Mouse (Mus musculus) heart, embryonic 15.5 days (tissue): ENCODE data around the gene Klk1b22. TPM values are rescaled to one million over a fixed set of nuclear protein-coding genes. Genes with fewer than 3 reads are reported as not detected.
"Not testable (repeated sequence)": the region's sequence is repeated elsewhere in the genome, so short reads cannot be mapped to it uniquely, and the experiment has no call there.

Experiments
- ATAC-seq: fragments of 200-750 bp; cut with Nextera tagmentation; replicated peaks from 2 replicates; pipeline ENCODE4 v1.8.0; 2017; ENCODE audit warnings: low read depth, moderate TSS enrichment; ENCODE audit not compliant: insufficient number of reproducible peaks, insufficient read depth, low FRiP score
- H3K27ac ChIP-seq: fragments of 300-500 bp; sonication (generic); 2 replicates; pipeline ENCODE4 v1.5.1; 2015; ENCODE audit warnings: mild to moderate bottlenecking, inconsistent platforms
- H3K27me3 ChIP-seq: fragments of 300-500 bp; sonication (generic); 2 replicates; pipeline ENCODE4 v1.6.1; 2015; ENCODE audit warnings: inconsistent platforms
- H3K36me3 ChIP-seq: fragments of 300-500 bp; sonication (generic); 2 replicates; pipeline ENCODE4 v1.6.1; 2015; ENCODE audit warnings: mild to moderate bottlenecking, inconsistent platforms
- H3K4me1 ChIP-seq: fragments of 300-500 bp; sonication (generic); replicated peaks from 2 replicates; pipeline ENCODE4 v1.6.1; 2015; ENCODE audit warnings: inconsistent platforms
- H3K4me2 ChIP-seq: fragments of 300-500 bp; sonication (generic); 2 replicates; pipeline ENCODE4 v1.6.1; 2015; ENCODE audit warnings: inconsistent platforms, mild to moderate bottlenecking, moderate library complexity
- H3K4me3 ChIP-seq: fragments of 300-500 bp; sonication (generic); 2 replicates; pipeline ENCODE4 v1.5.1; 2015; ENCODE audit warnings: mild to moderate bottlenecking, inconsistent platforms
- H3K9ac ChIP-seq: fragments of 300-500 bp; sonication (generic); 2 replicates; pipeline ENCODE4 v1.6.1; 2015; ENCODE audit warnings: mild to moderate bottlenecking, inconsistent platforms
- H3K9me3 ChIP-seq: fragments of 300-500 bp; sonication (generic); replicated peaks from 2 replicates; pipeline ENCODE4 v1.6.1; 2016; ENCODE audit warnings: inconsistent platforms
- WGBS: fragments of 180-500 bp; shearing (Covaris S2); methylation state at CpG from one replicate; pipeline ENCODE4 v1.1.7; 2015; ENCODE audit warnings: mixed read lengths; 5-methylcytosine and 5-hydroxymethylcytosine counted together
- polyA plus RNA-seq: library from polyadenylated mRNA; unstranded; fragments of >200 nt; fragmentation: Nextera tagmentation; extraction: Ambion mirVana; gene quantifications from 2 replicates; pipeline ENCODE4 v1.2.1, GENCODE M21; 2015

Klk1b22 gene
- polyA plus RNA-seq: not detected in 2 replicates

DNA sequence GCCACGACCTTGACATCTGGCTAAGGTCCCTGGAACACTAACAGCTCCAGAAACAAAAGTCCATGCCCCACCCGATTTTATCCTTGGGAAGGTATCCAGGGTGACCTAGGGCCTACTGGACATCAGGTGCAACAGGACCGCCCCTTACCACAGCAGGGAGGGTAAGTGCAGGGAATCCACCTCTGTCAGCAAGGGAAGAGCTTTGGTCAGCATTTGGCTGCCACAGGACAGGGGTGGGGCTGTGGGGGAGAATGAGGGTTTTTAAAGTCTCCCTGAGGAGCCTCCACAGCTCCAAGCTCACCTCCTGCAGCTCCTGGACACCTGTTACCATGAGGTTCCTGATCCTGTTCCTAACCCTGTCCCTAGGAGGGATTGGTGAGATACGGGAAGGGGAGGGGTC lies at the start of gene Klk1b22:
Klk1b22 (plus strand) TSS at position 301 of the 400 bp plus-strand sequence.
- H3K4me1 ChIP-seq: no peaks in the 10 kb centered on the region
- no peaks in the 10 kb centered on the region for H3K9me3 ChIP-seq
- WGBS: 59% methylated on average over 4 of the region's 4 CpGs
- no peak within 1 kb of the TSS for H3K4me3 ChIP-seq
- no peaks in the 10 kb centered on the region for H3K36me3 ChIP-seq
- no peak for ATAC-seq
- H3K27ac ChIP-seq: no peak within 1 kb of the TSS
- H3K4me2 ChIP-seq: no peak within 1 kb of the TSS
- no peaks in the 10 kb centered on the region for H3K27me3 ChIP-seq
- no peak within 1 kb of the TSS for H3K9ac ChIP-seq

- H3K27me3 ChIP-seq: no peaks in the 10 kb centered on the region
- H3K4me2 ChIP-seq: no peak overlapping the region
- no peaks in the 10 kb centered on the region for H3K4me1 ChIP-seq
- H3K27ac ChIP-seq: no peak overlapping the region
- WGBS: 73% methylated on average over 2 of the region's 2 CpGs
- no peak overlapping the region for H3K4me3 ChIP-seq
- no peaks in the 10 kb centered on the region for H3K9me3 ChIP-seq
- no peak overlapping the region for H3K9ac ChIP-seq
- ATAC-seq: no peak
- H3K36me3 ChIP-seq: no peaks in the 10 kb centered on the region
Observed at GRCm38 (mm10) chr7:44072117-44072516, 40.4 kb upstream of the Klk1b22 start.

DNA sequence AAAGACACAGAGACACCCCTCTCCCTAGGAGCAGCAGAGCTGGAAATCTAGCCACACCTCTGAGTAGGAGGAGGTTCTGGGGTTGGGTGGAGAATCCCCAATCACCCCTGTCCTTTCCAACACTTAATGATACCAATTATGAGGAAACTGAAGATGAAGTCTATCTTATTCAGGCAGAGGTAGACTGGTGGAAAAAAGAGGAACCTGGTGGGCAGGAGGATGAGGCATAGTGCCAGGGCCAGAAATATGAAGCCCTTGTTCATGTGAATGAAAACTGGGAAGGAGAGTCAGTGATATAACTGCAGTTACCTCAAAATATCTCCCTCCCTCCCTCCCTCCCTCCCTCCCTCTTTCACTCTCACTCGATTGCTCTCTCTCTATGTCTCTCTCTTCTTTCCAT lies 34.8 kb upstream of the Klk1b22 start:
- no peak overlapping the region for H3K9ac ChIP-seq
- H3K9me3 ChIP-seq: no peaks in the 10 kb centered on the region
- H3K4me2 ChIP-seq: no peak overlapping the region
- H3K36me3 ChIP-seq: no peaks in the 10 kb centered on the region
- H3K4me1 ChIP-seq: no peaks in the 10 kb centered on the region
- WGBS: 20% methylated on average over 1 of the region's 1 CpGs
- no peak overlapping the region for H3K27ac ChIP-seq
- ATAC-seq: no peak
- H3K27me3 ChIP-seq: no peaks in the 10 kb centered on the region
- no peak overlapping the region for H3K4me3 ChIP-seq

- Histone ChIP-seq H3K36me3 (no peaks in the 10 kb centered on the region), H3K27ac (no peak overlapping the region), H3K27me3 (no peaks in the 10 kb centered on the region), H3K9me3 (no peaks in the 10 kb centered on the region), H3K9ac (no peak overlapping the region), H3K4me3 (no peak overlapping the region), H3K4me2 (no peak overlapping the region), H3K4me1 (no peaks in the 10 kb centered on the region)
- ATAC-seq: no peak
- WGBS: 71% methylated on average over 1 of the region's 1 CpGs
Observed at GRCm38 (mm10) chr7:44096111-44096510, 16.4 kb upstream of the Klk1b22 start.

DNA sequence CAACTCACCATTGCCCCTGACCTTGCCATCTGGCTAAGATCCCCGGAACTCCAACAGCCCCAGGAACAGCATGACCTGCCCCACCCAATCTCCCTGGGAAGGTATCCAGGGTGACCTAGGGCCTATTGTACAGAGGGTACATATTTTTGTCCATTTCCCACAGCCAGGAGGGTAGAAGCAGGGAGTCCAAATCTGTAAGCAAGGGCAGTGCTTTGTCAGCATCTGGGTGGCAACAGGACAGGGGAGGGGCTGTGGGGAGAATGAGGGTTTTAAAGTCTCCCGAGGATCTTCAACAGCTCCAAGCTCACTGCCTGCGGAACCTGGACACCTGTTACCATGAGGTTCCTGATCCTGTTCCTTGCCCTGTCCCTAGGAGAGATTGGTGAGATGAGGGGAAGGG lies 10.4 kb upstream of the Klk1b22 start, which contains the start of gene Klk1b21:
Klk1b21 (plus strand) TSS at position 301 of the 400 bp plus-strand sequence.
- not testable (repeated sequence) for H3K9me3 ChIP-seq, H3K4me1 ChIP-seq, H3K4me2 ChIP-seq, H3K9ac ChIP-seq, H3K4me3 ChIP-seq, ATAC-seq, H3K27ac ChIP-seq, H3K27me3 ChIP-seq, H3K36me3 ChIP-seq
- WGBS: 72% methylated on average over 3 of the region's 3 CpGs

DNA sequence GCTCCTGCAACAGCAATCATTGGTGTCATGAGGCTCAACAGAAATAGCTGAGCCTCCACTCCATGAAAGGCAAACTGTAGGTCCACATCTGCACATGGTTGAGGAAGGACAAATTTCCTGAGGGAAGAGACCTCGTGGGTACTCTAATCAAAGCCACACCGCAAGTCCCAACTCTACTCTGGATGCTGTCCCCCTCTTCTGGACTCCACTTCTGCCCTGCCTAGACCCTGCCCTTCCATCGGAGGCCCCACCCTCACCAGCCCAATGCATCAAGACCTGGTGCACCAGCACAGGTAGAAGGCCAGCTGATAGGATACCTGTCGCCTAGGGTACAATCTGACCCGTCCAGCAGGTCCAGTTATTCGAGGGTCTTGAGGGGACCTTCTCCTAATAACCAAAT lies 11.0 kb downstream of the Klk1b22 start:
- ATAC-seq: no peak
- Histone ChIP-seq H3K4me3 (no peak overlapping the region), H3K9ac (no peak overlapping the region), H3K4me2 (no peak overlapping the region), H3K27ac (no peak overlapping the region), H3K9me3 (no peaks in the 10 kb centered on the region), H3K36me3 (no peaks in the 10 kb centered on the region), H3K27me3 (no peaks in the 10 kb centered on the region), H3K4me1 (no peaks in the 10 kb centered on the region)
- WGBS: 78% methylated on average over 6 of the region's 6 CpGs

GRCm38 (mm10) chr7:44136467-44136866 lies 24.0 kb downstream of the Klk1b22 start, which contains the start of gene Klk1b16:
Klk1b16 (plus strand) TSS chr7:44136767.
- H3K4me2 ChIP-seq: no peak within 1 kb of the TSS
- no peaks in the 10 kb centered on the region for H3K36me3 ChIP-seq
- no peak within 1 kb of the TSS for H3K4me3 ChIP-seq
- no peaks in the 10 kb centered on the region for H3K4me1 ChIP-seq
- no peak within 1 kb of the TSS for H3K27ac ChIP-seq
- 80% methylated on average over 3 of the region's 3 CpGs for WGBS
- no peak within 1 kb of the TSS for H3K9ac ChIP-seq
- no peaks in the 10 kb centered on the region for H3K27me3 ChIP-seq
- no peaks in the 10 kb centered on the region for H3K9me3 ChIP-seq
- no peak for ATAC-seq

Other genes starting within 250 kb of the Klk1b22 start
- gene Klk4, start 231.5 kb upstream of the Klk1b22 start, polyA plus RNA-seq: 0.18 TPM in 1 of 2 replicates, not detected in the other
- not detected in 2 replicates for gene Klk15, start 178.9 kb upstream of the Klk1b22 start, polyA plus RNA-seq
- gene Klk1b8, start 162.0 kb upstream of the Klk1b22 start, polyA plus RNA-seq: not detected in 2 replicates
- gene Klk1b1, start 145.9 kb upstream of the Klk1b22 start, polyA plus RNA-seq: not detected in 2 replicates
- not detected in 2 replicates for gene Klk1b9, start 136.6 kb upstream of the Klk1b22 start, polyA plus RNA-seq
- gene Klk1b11, start 116.8 kb upstream of the Klk1b22 start, polyA plus RNA-seq: not detected in 2 replicates
- gene Klk1b26, start 100.5 kb upstream of the Klk1b22 start, polyA plus RNA-seq: not detected in 2 replicates
- gene Klk1b27, start 60.4 kb upstream of the Klk1b22 start, polyA plus RNA-seq: not detected in 2 replicates
- not detected in 2 replicates for gene Klk1b21, start 10.3 kb upstream of the Klk1b22 start, polyA plus RNA-seq
- not detected in 2 replicates for gene Klk1b16, start 24.1 kb downstream of the Klk1b22 start, polyA plus RNA-seq
- gene Klk1b24, start 75.6 kb downstream of the Klk1b22 start, polyA plus RNA-seq: not detected in 2 replicates
- not detected in 2 replicates for gene Klk1b3, start 85.5 kb downstream of the Klk1b22 start, polyA plus RNA-seq
- not detected in 2 replicates for gene Klk1b4, start 94.8 kb downstream of the Klk1b22 start, polyA plus RNA-seq
- gene Klk1b5, start 103.3 kb downstream of the Klk1b22 start, polyA plus RNA-seq: not detected in 2 replicates
- 0.13 TPM in 1 of 2 replicates, not detected in the other for gene Klk1, start 112.7 kb downstream of the Klk1b22 start, polyA plus RNA-seq
- gene Gm36864, start 123.5 kb downstream of the Klk1b22 start, polyA plus RNA-seq: 0.09 TPM in 1 of 2 replicates, not detected in the other
- gene 1700028J19Rik, start 134.0 kb downstream of the Klk1b22 start, polyA plus RNA-seq: 0.62 and 1.1 TPM in 2 replicates
- 59.5 and 86.8 TPM in 2 replicates for gene 2410002F23Rik, start 134.0 kb downstream of the Klk1b22 start, polyA plus RNA-seq
- gene Acp4, start 144.7 kb downstream of the Klk1b22 start, polyA plus RNA-seq: not detected in 2 replicates
- not detected in 2 replicates for gene Gm15517, start 148.8 kb downstream of the Klk1b22 start, polyA plus RNA-seq
- 1.0 and 2.5 TPM in 2 replicates for gene Clec11a, start 194.2 kb downstream of the Klk1b22 start, polyA plus RNA-seq
- 0.58 and 0.74 TPM in 2 replicates for gene Shank1, start 197.6 kb downstream of the Klk1b22 start, polyA plus RNA-seq